Mouse (Mus musculus) forebrain, embryonic 15.5 days (tissue): Measurements from ENCODE around the gene Tmem126a. TPM values are rescaled to one million over a fixed set of nuclear protein-coding genes. Genes with fewer than 3 reads are reported as not detected.

ENCODE experiments used
- ATAC-seq: fragments of 200-750 bp; cut with Nextera tagmentation; replicated peaks from 2 replicates; pipeline ENCODE4 v1.8.0; 2017; ENCODE audit warnings: mild to moderate bottlenecking, moderate TSS enrichment, moderate library complexity
- H3K27ac ChIP-seq: fragments of 300-500 bp; sonication (generic); replicated peaks from 2 replicates; pipeline ENCODE4 v1.5.1; 2015; ENCODE audit warnings: mild to moderate bottlenecking, inconsistent platforms
- H3K27me3 ChIP-seq: fragments of 300-500 bp; sonication (generic); 2 replicates; pipeline ENCODE4 v1.6.1; 2015; ENCODE audit warnings: inconsistent platforms
- H3K36me3 ChIP-seq: fragments of 300-500 bp; sonication (generic); 2 replicates; pipeline ENCODE4 v1.6.1; 2015; ENCODE audit warnings: mild to moderate bottlenecking, inconsistent platforms
- H3K4me1 ChIP-seq: fragments of 300-500 bp; sonication (generic); 2 replicates; pipeline ENCODE4 v1.6.1; 2015; ENCODE audit warnings: inconsistent platforms
- H3K4me2 ChIP-seq: fragments of 300-500 bp; sonication (generic); replicated peaks from 2 replicates; pipeline ENCODE4 v1.6.1; 2015; ENCODE audit warnings: mild to moderate bottlenecking, inconsistent platforms
- H3K4me3 ChIP-seq: fragments of 300-500 bp; sonication (generic); 2 replicates; pipeline ENCODE4 v1.5.1; 2015; ENCODE audit warnings: mild to moderate bottlenecking, inconsistent platforms
- H3K9ac ChIP-seq: fragments of 300-500 bp; sonication (generic); replicated peaks from 2 replicates; pipeline ENCODE4 v1.6.1; 2015; ENCODE audit warnings: mild to moderate bottlenecking, inconsistent platforms
- H3K9me3 ChIP-seq: fragments of 300-500 bp; sonication (generic); 2 replicates; pipeline ENCODE4 v1.6.1; 2016; ENCODE audit warnings: inconsistent platforms
- WGBS: fragments of 180-500 bp; shearing (Covaris S2); methylation state at CpG from one replicate; pipeline ENCODE4 v1.1.7; 2015; ENCODE audit warnings: mixed read lengths; 5-methylcytosine and 5-hydroxymethylcytosine counted together
- polyA plus RNA-seq: library from polyadenylated mRNA; unstranded; fragments of >200 nt; fragmentation: Nextera tagmentation; extraction: Ambion mirVana; gene quantifications from 2 replicates; pipeline ENCODE4 v1.2.1, GENCODE M21; 2015

Tmem126a gene
- polyA plus RNA-seq, 1 experiment from 2014 or later: 108 TPM

- Histone ChIP-seq H3K4me2 (peak overlapping the region; percentile 76), H3K36me3 (peaks cover 6% of the 10 kb centered on the region; the same call in 1 of the 2 replicates), H3K27me3 (no peaks in the 10 kb centered on the region), H3K27ac (peak overlapping the region; percentile 95), H3K4me3 (peak overlapping the region; percentile 67), H3K4me1 (peaks cover 19% of the 10 kb centered on the region), H3K9ac (peak overlapping the region; percentile 97), H3K9me3 (no peaks in the 10 kb centered on the region)
- peak; percentile 68 for ATAC-seq
- under 1% methylated on average over 123 of the region's 123 CpGs for WGBS
These were observed 13.6 kb downstream of the Tmem126a start for GRCm38 (mm10) chr7:90443101-90444091.

DNA sequence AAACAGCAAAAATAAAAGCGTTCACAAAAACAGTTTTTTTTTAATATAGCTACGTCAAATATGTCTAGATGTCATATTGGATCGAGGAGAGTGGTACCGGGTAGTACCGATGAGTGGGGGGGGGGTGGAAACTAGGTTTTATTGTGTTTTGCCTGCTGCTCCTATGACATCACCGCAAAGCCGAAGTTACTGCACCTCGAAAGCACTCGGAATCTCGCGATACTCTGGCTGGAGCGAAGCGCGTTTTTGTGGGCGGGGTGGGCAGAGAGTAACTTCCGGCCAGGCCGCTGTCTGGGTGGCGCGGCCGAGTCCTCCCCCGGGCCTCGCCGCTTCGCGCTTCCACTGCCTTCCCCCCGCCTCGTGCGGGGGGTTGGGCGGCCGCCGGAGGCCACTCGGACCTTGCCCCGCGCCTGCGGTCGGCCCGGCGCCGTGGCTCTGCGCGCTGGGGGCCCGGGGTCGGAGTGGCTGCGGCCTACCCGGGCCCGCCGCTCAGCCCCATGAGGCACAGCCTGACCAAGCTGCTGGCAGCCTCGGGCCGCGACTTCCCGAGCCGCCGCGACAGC is 14.4 kb downstream of the Tmem126a start, which contains the start of gene Crebzf:
Gene Crebzf (plus strand): TSS at position 212 of the 563 bp plus-strand sequence.
- Histone ChIP-seq H3K4me2 (peak within 1 kb of the TSS; percentile 76), H3K27me3 (no peaks in the 10 kb centered on the region), H3K4me1 (peaks cover 16% of the 10 kb centered on the region), H3K9me3 (no peaks in the 10 kb centered on the region), H3K27ac (peak within 1 kb of the TSS; percentile 95), H3K4me3 (peak within 1 kb of the TSS; percentile 67), H3K36me3 (peaks cover 5% of the 10 kb centered on the region; the same call in 1 of the 2 replicates), H3K9ac (peak within 1 kb of the TSS; percentile 97)
- ATAC-seq: peak; percentile 97
- WGBS: under 1% methylated on average over 53 of the region's 54 CpGs

DNA sequence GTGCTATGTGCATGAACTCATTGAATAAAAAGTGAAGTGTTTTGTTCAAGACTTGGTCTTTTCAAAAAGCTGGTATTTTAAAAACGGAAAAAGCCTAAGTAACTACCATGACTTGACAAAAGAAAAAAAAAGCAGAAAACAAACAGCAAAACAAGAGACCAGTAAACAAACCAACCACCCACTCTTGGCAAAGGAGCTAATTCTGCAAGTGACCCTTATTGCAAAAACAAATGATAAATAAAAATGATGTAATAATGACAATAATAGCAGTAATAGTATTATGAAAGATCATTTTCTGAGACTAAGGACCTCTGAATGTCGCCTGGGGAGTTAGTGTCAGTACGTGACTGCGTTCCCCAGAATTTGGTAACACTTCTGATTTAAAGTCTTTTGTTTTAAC is 15.0 kb downstream of the Tmem126a start:
- H3K4me1 ChIP-seq: peaks cover 13% of the 10 kb centered on the region
- no peaks in the 10 kb centered on the region for H3K9me3 ChIP-seq
- peak overlapping the region; percentile 67 for H3K4me3 ChIP-seq
- peak overlapping the region; percentile 95 for H3K27ac ChIP-seq
- ATAC-seq: peak; percentile 21
- peaks cover under 1% of the 10 kb centered on the region; the same call in 1 of the 2 replicates for H3K36me3 ChIP-seq
- peak overlapping the region; percentile 76 for H3K4me2 ChIP-seq
- H3K9ac ChIP-seq: peak overlapping the region; percentile 97
- H3K27me3 ChIP-seq: no peaks in the 10 kb centered on the region
- under 1% methylated on average over 4 of the region's 4 CpGs for WGBS

DNA sequence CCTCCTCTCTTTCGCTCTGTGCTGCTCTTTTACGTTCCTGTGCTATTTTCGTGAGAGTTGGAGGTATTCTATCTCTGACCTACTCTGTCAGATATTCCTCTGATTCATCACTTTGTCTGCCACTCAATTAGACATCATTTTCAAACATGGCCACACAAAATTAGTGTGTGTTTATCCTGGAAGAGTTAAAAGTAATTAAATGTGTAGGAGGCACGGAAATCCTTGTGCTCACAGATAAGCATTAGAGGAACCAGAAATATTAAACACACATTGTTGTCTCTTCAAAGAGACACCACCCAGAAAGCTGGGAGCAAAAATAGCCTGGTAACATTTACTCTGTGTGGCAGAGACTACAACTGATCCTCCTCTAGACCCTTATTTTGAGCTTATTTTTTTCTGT is 17.0 kb downstream of the Tmem126a start:
- ATAC-seq: no peak
- H3K27me3 ChIP-seq: no peaks in the 10 kb centered on the region
- H3K4me3 ChIP-seq: no peak overlapping the region
- 89% methylated on average over 4 of the region's 4 CpGs for WGBS
- peaks cover 6% of the 10 kb centered on the region for H3K4me1 ChIP-seq
- H3K9me3 ChIP-seq: no peaks in the 10 kb centered on the region
- no peak overlapping the region for H3K9ac ChIP-seq
- no peak overlapping the region for H3K27ac ChIP-seq
- no peaks in the 10 kb centered on the region for H3K36me3 ChIP-seq
- H3K4me2 ChIP-seq: no peak overlapping the region

GRCm38 (mm10) chr7:90432221-90432620 is 24.8 kb downstream of the Tmem126a start:
- no peak overlapping the region for H3K9ac ChIP-seq
- no peak overlapping the region for H3K4me3 ChIP-seq
- H3K27ac ChIP-seq: no peak overlapping the region
- no peaks in the 10 kb centered on the region for H3K27me3 ChIP-seq
- no peak for ATAC-seq
- H3K4me2 ChIP-seq: no peak overlapping the region
- H3K4me1 ChIP-seq: peaks cover 2% of the 10 kb centered on the region; the same call in 1 of the 2 replicates
- no peaks in the 10 kb centered on the region for H3K9me3 ChIP-seq
- H3K36me3 ChIP-seq: no peaks in the 10 kb centered on the region

GRCm38 (mm10) chr7:90427006-90427405 is 30.0 kb downstream of the Tmem126a start:
- H3K4me3 ChIP-seq: peak overlapping the region; percentile 43
- H3K4me1 ChIP-seq: peaks cover 9% of the 10 kb centered on the region
- 71% methylated on average over 9 of the region's 9 CpGs for WGBS
- no peak overlapping the region for H3K9ac ChIP-seq
- peak overlapping the region; percentile 59 for H3K4me2 ChIP-seq
- ATAC-seq: 0 out of 2 replicates have a peak, but pooled peaks have one; percentile 0
- no peaks in the 10 kb centered on the region for H3K36me3 ChIP-seq
- no peaks in the 10 kb centered on the region for H3K27me3 ChIP-seq
- H3K9me3 ChIP-seq: no peaks in the 10 kb centered on the region
- H3K27ac ChIP-seq: no peak overlapping the region

DNA sequence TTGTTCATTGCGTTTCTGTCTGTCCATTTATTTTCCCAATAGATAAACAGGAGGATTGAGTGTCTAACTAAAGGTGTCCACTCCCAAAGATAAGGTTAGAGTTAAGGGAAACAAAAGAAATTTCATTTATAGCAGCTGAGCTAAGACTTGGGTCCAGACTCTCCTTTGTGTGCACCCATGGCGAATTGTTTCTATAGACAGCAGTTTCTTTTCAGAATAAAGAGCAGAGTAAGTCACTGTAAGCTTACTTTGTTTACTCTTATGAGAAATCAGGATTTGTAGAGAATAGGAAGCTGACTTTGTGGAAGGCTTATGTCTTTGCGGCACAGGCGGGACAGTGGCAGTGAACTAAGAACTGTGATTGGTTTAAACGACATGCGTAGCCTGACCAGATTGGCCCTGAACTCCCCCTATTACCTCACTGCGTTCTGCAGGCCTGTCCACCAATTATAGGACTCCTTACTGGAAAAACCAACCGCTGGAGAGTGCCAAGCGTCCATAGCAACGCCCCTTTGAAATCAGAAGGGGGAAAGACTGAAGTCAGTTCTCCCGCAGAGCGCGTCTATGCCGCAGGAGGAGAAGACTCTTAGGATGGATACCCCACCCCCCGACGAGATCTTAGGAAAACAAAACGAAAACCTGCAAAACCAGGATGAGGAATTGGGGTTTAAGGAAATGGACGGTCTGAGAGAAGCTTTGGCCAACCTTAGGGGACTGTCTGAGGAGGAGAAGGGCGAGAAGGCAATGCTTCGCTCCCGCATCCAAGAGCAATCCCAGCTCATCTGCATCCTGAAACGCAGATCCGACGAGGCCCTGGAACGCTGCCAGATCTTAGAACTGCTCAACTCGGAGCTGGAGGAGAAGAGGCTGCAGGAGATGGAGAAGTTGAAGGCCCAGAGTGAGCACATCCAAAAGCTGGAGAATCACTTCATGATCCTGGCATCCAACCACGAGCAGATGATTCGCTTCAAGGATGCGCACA is 30.7 kb downstream of the Tmem126a start, which contains the start of gene Ccdc89:
Gene Ccdc89 (plus strand): TSS at position 558 of the 982 bp plus-strand sequence.
- ATAC-seq: peak; percentile 100
- Histone ChIP-seq H3K9me3 (no peaks in the 10 kb centered on the region), H3K27ac (peak within 1 kb of the TSS; percentile 60), H3K36me3 (no peaks in the 10 kb centered on the region), H3K4me1 (peaks cover 9% of the 10 kb centered on the region), H3K4me2 (peak within 1 kb of the TSS; percentile 59), H3K27me3 (no peaks in the 10 kb centered on the region), H3K4me3 (peak within 1 kb of the TSS; percentile 43), H3K9ac (peak within 1 kb of the TSS; percentile 41)
- 22% methylated on average over 29 of the region's 29 CpGs for WGBS

GRCm38 (mm10) chr7:90409934-90410333 is 47.1 kb downstream of the Tmem126a start:
- no peak overlapping the region for H3K4me2 ChIP-seq
- H3K36me3 ChIP-seq: no peaks in the 10 kb centered on the region
- ATAC-seq: no peak
- H3K9ac ChIP-seq: no peak overlapping the region
- no peaks in the 10 kb centered on the region for H3K4me1 ChIP-seq
- H3K4me3 ChIP-seq: no peak overlapping the region
- no peak overlapping the region for H3K27ac ChIP-seq
- 50% methylated on average over 3 of the region's 3 CpGs for WGBS
- H3K27me3 ChIP-seq: no peaks in the 10 kb centered on the region
- H3K9me3 ChIP-seq: no peaks in the 10 kb centered on the region

Other genes starting within 250 kb of the Tmem126a start
- gene Ccdc83, start 191.5 kb downstream of the Tmem126a start, polyA plus RNA-seq: not detected in 2 replicates
- gene Sytl2, start 155.0 kb downstream of the Tmem126a start, polyA plus RNA-seq: 0.97 and 1.2 TPM in 2 replicates
- gene Ccdc89, start 30.7 kb downstream of the Tmem126a start, polyA plus RNA-seq: 1.3 and 1.5 TPM in 2 replicates
- 33.3 and 38.1 TPM in 2 replicates for gene Crebzf, start 14.5 kb downstream of the Tmem126a start, polyA plus RNA-seq
- gene Tmem126b, start 18.8 kb upstream of the Tmem126a start, polyA plus RNA-seq: 33.1 and 34.9 TPM in 2 replicates
- gene Dlg2, start 19.4 kb upstream of the Tmem126a start, polyA plus RNA-seq: 20.9 and 24.5 TPM in 2 replicates